Mouse (Mus musculus): ENCODE measurements at regions not wholly inside any gene's neighbourhood (a gene's known extent, or its start where the extent isn't known, plus 50 kb on each side); places are given as distances from the start of the nearest gene placed in this dataset.

GRCm38 (mm10) chr2:57900580-57901247 is 97.0 kb upstream of the Galnt5 start:
- POLR2A ChIA-PET: no interaction called here
- CTCF ChIA-PET: interaction anchor here in 1 of 4 experiments (0.7 kb wide), 1 partner anchor 90 kb away, joined by 3 read pairs; no protein-coding TSS in a partner anchor

GRCm38 (mm10) chr2:57905184-57905583 is 92.5 kb upstream of the Galnt5 start:
- CTCF ChIA-PET: no interaction called here

GRCm38 (mm10) chr2:57906939-57907338 is 90.7 kb upstream of the Galnt5 start:
- POLR2A ChIA-PET: no interaction called here
- CTCF ChIA-PET: no interaction called here

More at GRCm38 (mm10) chr2:57905184-57905583, 92.5 kb upstream of the Galnt5 start:
- POLR2A ChIA-PET: no interaction called here

- ChIA-PET CTCF (no interaction called here), POLR2A (no interaction called here)
Observed at GRCm38 (mm10) chr2:57909706-57910105, 88.0 kb upstream of the Galnt5 start.

GRCm38 (mm10) chr2:57916375-57917023 is 81.2 kb upstream of the Galnt5 start:
- ChIA-PET POLR2A (no interaction called here), CTCF (no interaction called here)

- ChIA-PET CTCF (no interaction called here), POLR2A (no interaction called here)
Observed at GRCm38 (mm10) chr2:57917721-57918120, 80.0 kb upstream of the Galnt5 start.

GRCm38 (mm10) chr2:57919102-57919731 is 78.5 kb upstream of the Galnt5 start:
- POLR2A ChIA-PET: no interaction called here
- CTCF ChIA-PET: interaction anchor here in 3 of 4 experiments (0.6 to 1.3 kb wide), 4 partner anchors 13 to 516 kb away, joined by 3 to 10 read pairs (median 4); no protein-coding TSS in a partner anchor

GRCm38 (mm10) chr2:57934062-57934822 is 63.4 kb upstream of the Galnt5 start:
- ChIA-PET CTCF (interaction anchor here (0.5 to 1.4 kb wide), 9 partner anchors 13 to 1017 kb away, joined by 3 to 4 read pairs (median 3); no protein-coding TSS in a partner anchor), POLR2A (no interaction called here)

All from embryonic stem cell, embryonic (primary cell).